Mouse (Mus musculus): ENCODE results near the gene Slc9a7. TPM values are rescaled to one million over a fixed set of nuclear protein-coding genes. Genes with fewer than 3 reads are reported as not detected.

The Slc9a7 gene
- polyA plus RNA-seq, 1 experiment = not detected

- Histone ChIP-seq H3K27me3 (ENCODE audit: control insufficient read depth) (no peaks in the 10 kb centered on the region), H3K36me3 (ENCODE audit: control insufficient read depth) (no peaks in the 10 kb centered on the region), H3K9me3 (ENCODE audit: control insufficient read depth, low read length) (no peaks in the 10 kb centered on the region), H3K4me1 (ENCODE audit: control insufficient read depth) (no peaks in the 10 kb centered on the region), H3K4me3 (replicated peaks) (no peak overlapping the region)
- TF ChIP-seq GATA1 (IDR thresholded peaks at IDR 0.05; ENCODE audit: low read length) (no peak), TAL1 (IDR thresholded peaks at IDR 0.05; ENCODE audit: low read length) (no peak)
Observed at GRCm38 (mm10) chrX:20070196-20070595, 221.4 kb downstream of the Slc9a7 start.

GRCm38 (mm10) chrX:20066636-20067035, 225.0 kb downstream of the Slc9a7 start:
- H3K9me3 ChIP-seq (ENCODE audit: control insufficient read depth, low read length) = no peaks in the 10 kb centered on the region
- no peaks in the 10 kb centered on the region for H3K4me1 ChIP-seq (ENCODE audit: control insufficient read depth)
- TF ChIP-seq TAL1 (IDR thresholded peaks at IDR 0.05; ENCODE audit: low read length) (no peak), GATA1 (IDR thresholded peaks at IDR 0.05; ENCODE audit: low read length) (no peak)
- no peak overlapping the region for H3K4me3 ChIP-seq (replicated peaks)
- H3K36me3 ChIP-seq (ENCODE audit: control insufficient read depth) = no peaks in the 10 kb centered on the region
- peaks cover 2% of the 10 kb centered on the region; the same call in 1 of the 2 replicates for H3K27me3 ChIP-seq (ENCODE audit: control insufficient read depth)

- Histone ChIP-seq H3K9me3 (ENCODE audit: control insufficient read depth, low read length) (peaks cover 17% of the 10 kb centered on the region), H3K27me3 (ENCODE audit: control insufficient read depth) (peaks cover 28% of the 10 kb centered on the region), H3K36me3 (ENCODE audit: control insufficient read depth) (no peaks in the 10 kb centered on the region), H3K4me3 (replicated peaks) (no peak overlapping the region), H3K4me1 (ENCODE audit: control insufficient read depth) (no peaks in the 10 kb centered on the region)
- TF ChIP-seq TAL1 (IDR thresholded peaks at IDR 0.05; ENCODE audit: low read length) (no peak), GATA1 (IDR thresholded peaks at IDR 0.05; ENCODE audit: low read length) (no peak)
Observed at GRCm38 (mm10) chrX:20061764-20062480, 229.7 kb downstream of the Slc9a7 start.

GRCm38 (mm10) chrX:20060769-20061315, 230.8 kb downstream of the Slc9a7 start:
- Histone ChIP-seq H3K36me3 (ENCODE audit: control insufficient read depth) (no peaks in the 10 kb centered on the region), H3K4me3 (replicated peaks) (no peak overlapping the region), H3K4me1 (ENCODE audit: control insufficient read depth) (no peaks in the 10 kb centered on the region), H3K27me3 (ENCODE audit: control insufficient read depth) (peaks cover 28% of the 10 kb centered on the region), H3K9me3 (ENCODE audit: control insufficient read depth, low read length) (peaks cover 17% of the 10 kb centered on the region)
- TF ChIP-seq TAL1 (IDR thresholded peaks at IDR 0.05; ENCODE audit: low read length) (no peak), GATA1 (IDR thresholded peaks at IDR 0.05; ENCODE audit: low read length) (no peak)

- H3K27me3 ChIP-seq (ENCODE audit: control insufficient read depth) = peaks cover 28% of the 10 kb centered on the region
- peaks cover 17% of the 10 kb centered on the region for H3K9me3 ChIP-seq (ENCODE audit: control insufficient read depth, low read length)
- TF ChIP-seq GATA1 (IDR thresholded peaks at IDR 0.05; ENCODE audit: low read length) (no peak), TAL1 (IDR thresholded peaks at IDR 0.05; ENCODE audit: low read length) (no peak)
- no peaks in the 10 kb centered on the region for H3K36me3 ChIP-seq (ENCODE audit: control insufficient read depth)
- H3K4me1 ChIP-seq (ENCODE audit: control insufficient read depth) = no peaks in the 10 kb centered on the region
- no peak overlapping the region for H3K4me3 ChIP-seq (replicated peaks)
Observed at GRCm38 (mm10) chrX:20060096-20060768, 231.4 kb downstream of the Slc9a7 start.

- H3K9me3 ChIP-seq (ENCODE audit: control insufficient read depth, low read length) = peaks cover 17% of the 10 kb centered on the region
- no peaks in the 10 kb centered on the region for H3K4me1 ChIP-seq (ENCODE audit: control insufficient read depth)
- no peak for TF ChIP-seq GATA1 (IDR thresholded peaks at IDR 0.05; ENCODE audit: low read length)
- no peak for TF ChIP-seq TAL1 (IDR thresholded peaks at IDR 0.05; ENCODE audit: low read length)
- H3K4me3 ChIP-seq (replicated peaks) = no peak within 1 kb of the TSS
- H3K27me3 ChIP-seq (ENCODE audit: control insufficient read depth) = peaks cover 28% of the 10 kb centered on the region
- H3K36me3 ChIP-seq (ENCODE audit: control insufficient read depth) = no peaks in the 10 kb centered on the region
Observed at GRCm38 (mm10) chrX:20059381-20059971, 232.1 kb downstream of the Slc9a7 start, which contains the start of gene Chst7. Gene Chst7 (plus strand): TSS chrX:20059560.

Other genes starting within 250 kb of the Slc9a7 start
- gene Chst7, start 232.2 kb downstream of the Slc9a7 start, polyA plus RNA-seq (2012) = 0.02 TPM in 1 of 2 replicates, not detected in the other
- 0.26 and 0.36 TPM in 2 replicates for gene Rp2, start 72.7 kb upstream of the Slc9a7 start, polyA plus RNA-seq (2012)
- gene Jade3, start 133.9 kb upstream of the Slc9a7 start, polyA plus RNA-seq (2012) = 0.02 and 0.04 TPM in 2 replicates

All from erythroblast, embryonic 14.5 days (primary cell).